Mouse (Mus musculus) ZHBTc4 (cell line): ENCODE results near the gene F13b.

ENCODE experiments used
- DNase-seq: peaks from one replicate; pipeline ENCODE4 v3.0.0-alpha.2; 2011; ENCODE audit warnings: low read depth, low spot score

The F13b gene

DNA sequence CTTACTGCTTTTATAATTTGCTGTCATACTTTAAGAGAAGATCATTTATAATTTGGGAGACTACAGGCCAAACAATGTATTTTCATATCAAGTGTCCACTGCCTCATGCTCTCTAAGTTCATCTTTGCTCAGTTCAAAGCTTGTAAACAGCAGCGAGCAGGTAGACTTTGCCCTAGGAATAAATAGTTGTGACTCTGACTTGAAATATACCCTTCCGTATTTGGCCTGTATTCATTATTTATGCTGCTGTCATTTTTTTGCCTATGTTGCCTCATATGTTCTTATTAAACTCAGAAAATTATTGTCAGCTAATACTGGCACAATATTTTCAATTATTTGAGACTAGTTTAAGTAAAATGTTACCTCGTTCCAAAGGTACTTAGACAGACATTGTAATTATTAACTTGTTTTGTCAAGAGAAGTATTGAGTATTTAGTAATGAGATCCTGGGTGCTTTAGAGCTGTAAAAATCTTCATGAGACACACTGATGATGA, at the start of gene F13b:
Gene F13b (plus strand): TSS at position 445 of the 495 bp plus-strand sequence.
- no peak for DNase-seq

DNA sequence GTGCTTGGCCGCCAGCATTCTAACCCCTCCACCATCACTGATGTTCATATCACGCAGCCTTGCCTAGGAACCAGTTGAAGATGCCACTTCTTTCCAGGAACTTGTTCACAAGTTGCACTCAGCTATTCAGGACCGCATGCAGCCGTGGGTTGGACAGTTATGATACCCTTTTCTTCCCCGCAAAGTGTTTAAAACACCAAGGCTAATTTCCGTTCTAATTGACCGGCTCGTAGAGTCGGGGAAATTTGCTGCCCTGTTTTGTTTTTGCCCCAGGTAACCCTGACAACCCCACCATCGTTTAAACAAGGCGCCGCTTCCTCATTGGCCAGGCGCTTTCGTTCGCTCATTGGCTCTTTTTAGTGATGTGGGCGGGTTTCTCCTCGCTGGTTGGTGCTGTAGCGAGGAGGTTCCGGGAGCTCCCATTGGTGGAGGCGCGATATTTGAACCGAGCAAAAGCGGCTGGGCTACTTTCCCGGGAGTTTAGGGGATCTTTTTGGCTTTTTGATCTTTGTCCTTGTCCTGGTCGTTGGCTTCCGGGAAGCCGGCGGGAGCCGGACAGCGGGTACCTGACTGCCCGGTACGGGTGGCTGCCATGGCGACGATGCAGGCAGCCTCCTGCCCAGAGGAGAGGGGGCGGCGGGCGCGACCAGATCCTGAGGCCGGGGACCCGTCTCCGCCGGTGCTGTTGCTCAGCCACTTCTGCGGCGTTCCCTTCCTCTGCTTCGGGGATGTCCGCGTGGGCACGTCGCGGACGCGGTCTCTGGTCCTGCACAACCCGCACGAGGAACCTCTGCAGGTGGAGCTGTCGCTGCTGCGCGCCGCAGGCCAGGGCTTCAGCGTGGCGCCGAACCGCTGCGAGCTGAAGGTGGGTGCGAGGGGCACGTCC, 46.9 kb upstream of the F13b start, which contains the start of gene Aspm:
Gene Aspm (plus strand): TSS at position 433 of the 886 bp plus-strand sequence.
- DNase-seq = peak; percentile 97

DNA sequence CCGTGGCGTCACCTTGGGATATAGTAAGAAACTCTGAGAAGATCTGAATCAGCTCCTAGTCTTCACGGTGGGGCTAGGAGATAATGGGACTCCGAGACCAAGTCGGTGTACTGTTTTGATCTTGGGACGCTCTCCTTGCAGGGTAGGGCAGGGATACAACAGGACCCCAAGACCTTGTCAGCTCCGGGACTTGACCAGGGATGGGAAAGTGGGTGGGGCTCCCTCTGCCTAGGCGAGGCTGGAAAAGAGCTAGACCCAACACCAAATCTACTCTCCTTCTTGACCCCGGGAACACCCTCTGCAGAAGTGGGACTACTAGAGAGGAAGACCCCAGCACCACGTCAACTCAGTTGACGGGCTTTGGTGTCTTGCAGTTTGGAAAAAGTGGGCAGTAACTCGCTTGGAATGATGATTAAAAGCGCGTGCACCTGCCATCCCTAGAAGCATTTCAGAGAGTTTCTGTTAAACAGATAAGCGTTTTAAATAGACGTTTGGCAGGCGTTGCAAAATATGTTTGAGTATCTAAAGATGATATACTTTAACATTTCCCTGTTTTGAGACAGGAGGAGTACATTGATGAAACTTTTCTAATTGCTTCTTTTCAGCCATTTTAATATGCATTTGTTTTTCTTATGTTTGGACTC, 46.2 kb upstream of the F13b start:
- peak; percentile 73 for DNase-seq

DNA sequence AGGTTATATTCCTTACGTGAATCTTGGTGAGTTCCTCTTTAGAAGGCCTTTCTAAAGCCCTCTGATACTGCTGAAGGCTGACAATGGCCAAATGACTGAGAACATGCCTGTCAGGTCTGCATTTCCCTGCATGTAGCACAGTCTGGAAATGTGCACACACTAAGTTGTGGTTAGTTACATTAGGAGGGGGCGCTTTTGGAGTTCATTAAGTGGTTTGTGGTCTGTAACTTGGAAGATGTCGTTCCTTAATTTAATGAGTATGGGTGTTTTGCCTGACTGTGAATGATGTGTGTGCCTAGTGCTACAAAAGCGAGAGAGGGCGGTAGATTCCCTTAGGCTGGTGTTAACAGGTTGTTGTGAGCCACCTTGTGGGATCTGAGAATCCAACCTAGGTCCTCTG, 40.7 kb upstream of the F13b start:
- DNase-seq = no peak

DNA sequence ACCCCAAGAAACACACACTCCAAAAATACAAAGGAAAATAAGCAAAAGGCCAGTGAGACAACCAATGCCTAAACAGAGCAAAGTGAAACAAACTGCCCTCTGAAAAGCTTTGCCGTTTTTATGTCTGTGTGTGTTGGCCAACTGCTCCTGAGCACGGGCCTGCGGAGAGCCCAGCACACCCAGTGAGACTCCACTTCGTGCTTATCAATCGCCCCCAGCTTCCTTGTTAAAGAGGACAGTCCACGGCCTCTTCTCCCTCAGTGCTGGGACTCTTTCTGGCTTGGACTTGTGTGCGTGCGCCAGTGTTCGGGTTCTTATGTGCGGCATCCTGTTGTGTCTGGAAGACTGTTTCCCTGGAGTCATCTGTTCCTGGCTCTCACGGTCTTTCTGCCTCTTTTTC, 35.6 kb upstream of the F13b start:
- peak; percentile 16 for DNase-seq

DNA sequence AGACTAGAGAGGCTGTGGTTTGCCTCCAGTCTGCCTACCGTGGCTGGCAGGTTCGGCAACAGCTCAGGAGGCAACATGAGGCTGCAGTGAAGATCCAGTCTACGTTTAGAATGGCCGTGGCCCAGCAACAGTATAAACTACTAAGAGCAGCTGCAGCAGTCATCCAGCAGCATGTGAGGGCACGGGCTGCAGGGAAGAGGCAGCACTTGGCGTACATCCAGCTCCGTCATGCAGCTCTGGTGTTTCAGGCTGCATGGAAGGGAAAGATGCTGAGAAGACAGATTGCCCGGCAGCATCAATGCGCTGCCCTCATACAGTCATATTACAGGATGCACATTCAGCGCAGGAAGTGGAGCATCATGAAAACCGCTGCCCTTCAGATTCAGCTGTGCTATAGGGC, 22.6 kb upstream of the F13b start:
- no peak for DNase-seq

DNA sequence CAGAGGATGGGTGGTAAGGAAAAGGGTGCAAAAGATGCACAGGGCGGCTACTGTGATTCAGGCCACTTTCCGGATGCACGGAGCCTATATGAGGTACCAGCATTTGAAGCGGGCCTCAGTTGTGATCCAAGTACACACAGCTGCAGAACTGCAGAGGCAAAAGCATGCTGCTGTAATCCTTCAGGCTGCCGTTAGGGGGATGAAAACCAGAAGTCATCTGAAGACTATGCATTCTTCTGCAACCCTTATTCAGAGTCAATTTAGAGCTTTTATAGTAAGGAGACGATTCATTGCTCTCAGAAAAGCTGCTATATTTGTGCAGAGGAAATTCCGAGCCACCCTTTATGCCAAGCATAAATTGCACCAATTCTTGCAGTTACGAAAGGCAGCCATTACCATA, 21.3 kb upstream of the F13b start:
- peak; percentile 57 for DNase-seq

DNA sequence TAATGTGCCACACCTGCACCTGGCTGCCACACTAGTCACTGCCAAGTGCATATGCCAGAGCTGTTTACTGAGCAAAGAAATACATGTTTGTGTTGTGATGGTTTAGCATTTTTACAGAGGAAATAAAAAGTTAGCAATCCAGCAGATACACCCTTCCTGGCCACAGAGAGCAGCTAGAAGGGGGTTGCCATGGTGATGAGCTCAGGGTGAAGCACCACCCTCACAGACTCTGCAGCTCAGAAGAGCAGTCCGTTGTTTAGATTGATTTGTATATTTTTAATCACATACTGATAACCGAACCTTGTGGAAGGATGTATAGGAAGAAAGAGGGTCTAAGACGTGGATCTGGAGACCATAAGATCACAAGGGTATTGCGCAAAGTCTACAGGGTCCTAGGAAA, 20.4 kb upstream of the F13b start:
- DNase-seq = no peak

DNA sequence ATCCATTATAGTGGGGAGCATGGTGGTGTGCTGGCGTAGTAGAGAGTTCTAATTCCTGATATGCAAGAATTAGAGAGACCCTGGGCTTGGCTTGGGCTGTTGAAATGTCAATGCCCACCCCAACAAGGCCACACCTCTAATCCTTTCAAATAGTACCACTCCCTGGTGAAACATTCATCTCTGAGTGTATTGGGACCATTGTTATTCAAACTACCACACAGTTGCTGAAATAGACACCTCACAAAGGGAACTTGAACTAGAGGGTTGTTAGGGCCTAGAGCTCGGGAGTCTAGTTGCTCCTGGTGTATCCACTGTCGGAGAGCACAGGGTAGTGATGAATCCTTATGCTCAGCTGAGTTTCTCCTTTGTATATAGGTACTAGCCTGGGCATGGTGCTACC, 6.9 kb upstream of the F13b start:
- DNase-seq = peak; percentile 94

DNA sequence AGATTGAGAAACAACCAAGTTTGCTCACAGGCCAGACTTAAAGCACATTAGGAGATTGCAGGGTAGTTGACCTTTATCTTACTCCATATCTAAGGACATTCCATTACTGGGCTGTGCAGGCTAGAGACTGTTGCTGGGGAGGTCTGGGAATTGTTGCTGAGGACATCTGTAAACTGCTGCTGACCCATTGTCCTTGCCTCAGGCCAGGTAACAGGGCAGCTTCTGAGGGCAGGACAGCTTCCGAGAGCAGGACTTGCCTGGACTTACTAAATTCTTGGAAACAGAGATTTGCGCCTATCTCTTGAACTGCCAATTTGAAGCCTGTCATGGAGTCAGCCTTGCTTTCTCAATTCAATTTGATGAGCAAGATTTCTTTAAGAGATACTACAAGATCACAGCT, 6.1 kb upstream of the F13b start:
- peak; percentile 33 for DNase-seq

DNA sequence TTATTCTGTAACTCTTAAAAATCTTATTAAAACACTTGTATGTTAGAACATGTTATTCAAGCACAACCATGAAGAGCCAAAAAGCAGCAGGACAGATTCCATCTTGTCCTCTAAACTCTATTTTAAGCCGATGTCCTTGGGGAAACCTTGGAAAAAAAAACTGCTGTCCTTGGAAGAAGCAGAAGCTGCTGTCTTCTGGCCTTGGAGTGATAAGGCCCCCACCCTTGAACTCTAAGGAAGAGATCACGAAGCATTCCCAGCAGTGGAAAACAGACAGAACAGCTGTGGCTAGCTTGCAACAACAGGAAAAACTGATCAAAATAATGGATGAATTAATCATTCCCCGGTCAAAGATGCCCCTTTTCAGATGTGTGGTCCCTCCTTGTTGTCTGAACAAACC, 5.3 kb upstream of the F13b start:
- peak; percentile 25 for DNase-seq

DNA sequence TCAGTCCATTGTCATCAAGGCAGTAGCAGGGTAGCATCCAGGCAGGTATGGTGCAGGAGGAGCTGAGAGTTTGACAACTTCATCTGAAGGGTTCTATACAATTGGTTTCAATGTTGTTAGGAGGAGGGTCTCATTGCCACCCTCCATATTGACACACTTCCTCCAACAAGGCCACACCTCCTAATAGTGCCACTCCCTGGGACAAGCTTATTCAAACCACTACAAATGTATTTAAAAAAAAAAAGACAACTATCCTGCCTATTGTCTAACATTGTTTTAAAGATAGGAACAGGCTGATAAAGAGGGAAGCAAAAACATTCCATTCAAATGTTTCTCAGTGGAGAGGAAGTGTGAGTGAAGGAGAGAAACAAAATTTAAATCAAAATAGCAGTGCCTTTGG, 1.8 kb upstream of the F13b start:
- DNase-seq = peak; percentile 51

DNA sequence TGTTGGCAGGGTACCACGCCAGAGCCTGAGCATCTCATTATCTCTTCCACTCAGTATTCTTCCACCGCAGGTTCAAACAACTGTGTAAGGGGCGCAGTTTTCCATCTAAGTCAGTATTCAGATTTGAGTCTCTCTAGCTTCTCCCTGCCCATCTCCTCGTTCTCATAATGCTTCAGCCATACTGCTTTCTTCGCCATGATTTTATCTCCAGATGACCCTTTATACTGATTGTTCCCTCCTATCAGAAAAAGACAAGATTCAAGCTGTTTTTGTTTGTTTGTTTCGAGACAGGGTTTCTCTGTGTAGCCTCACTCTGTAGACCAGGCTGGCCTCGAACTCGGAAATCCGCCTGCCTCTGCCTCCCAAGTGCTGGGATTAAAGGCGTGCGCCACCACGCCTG, 13.1 kb downstream of the F13b start:
- DNase-seq = peak; percentile 25

DNA sequence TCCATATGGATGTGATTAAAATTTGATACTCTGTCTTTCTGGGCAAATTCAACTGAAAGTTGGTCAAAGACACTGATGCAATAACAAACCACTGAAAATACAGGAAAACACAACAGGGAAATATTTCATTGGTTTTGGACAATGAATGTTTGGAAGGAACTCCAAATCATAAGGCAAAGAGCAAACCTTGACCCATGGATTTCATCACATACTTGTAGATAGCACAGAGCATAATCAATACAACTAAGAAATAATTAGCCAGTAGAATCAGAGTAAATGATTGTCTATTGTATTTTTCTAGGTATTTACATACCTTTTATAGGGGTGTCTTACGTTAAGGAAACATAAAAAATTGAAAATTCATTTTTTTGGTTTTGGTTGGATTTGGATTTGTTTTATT, 47.0 kb downstream of the F13b start:
- no peak for DNase-seq

DNA sequence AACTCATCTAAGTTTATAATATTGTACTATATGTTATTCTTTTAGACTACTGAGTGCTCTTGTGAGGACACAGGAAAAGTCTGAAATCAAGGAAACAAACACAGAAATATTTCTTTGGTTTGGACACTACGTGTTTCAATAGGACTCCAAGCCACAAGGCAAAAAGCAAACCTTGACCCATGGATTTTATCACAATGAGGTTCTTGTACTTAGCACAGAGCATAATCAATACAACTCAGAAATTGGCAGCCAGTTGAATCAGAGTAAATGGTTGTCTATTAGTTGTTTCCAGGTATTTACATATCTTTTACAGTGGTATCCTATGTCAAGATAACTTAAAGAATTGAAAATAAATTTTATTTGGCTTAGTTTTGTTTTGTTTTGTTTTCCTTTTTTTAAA, 49.8 kb downstream of the F13b start:
- no peak for DNase-seq

DNA sequence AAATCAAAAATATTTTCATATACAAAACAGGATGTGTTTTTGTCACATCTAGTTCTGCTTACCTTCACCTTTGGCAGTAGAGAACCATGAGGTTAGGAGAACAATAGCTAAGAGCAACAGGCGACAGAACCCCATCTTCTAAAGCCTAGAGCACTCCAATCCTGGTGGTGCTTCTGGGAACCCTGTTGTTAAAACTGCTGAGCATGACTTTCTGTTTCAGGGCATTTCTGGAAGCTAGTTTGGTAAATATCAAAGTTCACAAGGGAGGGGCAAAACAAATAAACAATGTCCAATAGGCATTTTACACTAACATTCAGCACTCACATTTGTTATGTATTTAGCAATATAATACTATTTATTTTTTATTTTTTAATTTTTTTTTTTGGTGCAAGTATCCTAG, 58.5 kb downstream of the F13b start, which contains the start of gene Cfhr1:
Gene Cfhr1 (minus strand): TSS at position 249 of the 400 bp plus-strand sequence.
- no peak for DNase-seq
